Mouse (Mus musculus): Measurements from ENCODE around the gene Pcdh7. TPM values are rescaled to one million over a fixed set of nuclear protein-coding genes. Genes with fewer than 3 reads are reported as not detected.

The Pcdh7 gene
- total and polyA plus RNA-seq, 3 experiments, result not detected

DNA sequence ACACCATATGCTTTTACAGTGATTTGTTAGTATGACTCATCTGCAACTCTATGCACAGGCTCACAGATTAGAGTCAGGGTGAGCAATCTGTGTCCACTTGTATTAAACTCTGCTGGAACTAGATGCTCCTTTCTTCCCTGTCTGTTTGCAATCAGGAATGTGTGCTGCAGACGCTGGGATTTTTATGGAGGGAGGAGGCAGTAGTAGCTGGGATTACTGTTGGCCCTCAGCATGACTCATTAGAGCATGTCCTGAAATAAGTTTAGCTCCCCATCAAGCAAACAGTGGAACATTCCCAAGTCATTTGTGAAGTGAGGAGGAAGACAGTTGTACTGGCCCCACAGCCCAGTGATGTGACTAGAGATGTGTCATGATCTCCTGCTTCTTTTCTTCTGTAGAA is 38.0 kb downstream of the Pcdh7 start:
- no peaks in the 10 kb centered on the region; a peak in 1 of 4 replicates for H3K36me3 ChIP-seq (ENCODE audit: control insufficient read depth in 1 of 2, insufficient read depth in 2 of 2, low read length in 2 of 2)
- no peak for DNase-seq (ENCODE audit: low read depth, low spot score)
- H3K79me2 ChIP-seq (ENCODE audit: control insufficient read depth, insufficient read depth, low read length, poor library complexity), result no peaks in the 10 kb centered on the region
- TF ChIP-seq SMC3 (IDR thresholded peaks at IDR 0.05; ENCODE audit: low read depth, low read length), result no peak
- no peak for TF ChIP-seq GATA1 (IDR thresholded peaks at IDR 0.05; ENCODE audit: low read depth, low read length)
- no peak for TF ChIP-seq USF2 (IDR thresholded peaks at IDR 0.05; ENCODE audit: borderline replicate concordance in 1 of 2, insufficient read depth in 1 of 2, low read depth in 1 of 2, low read length in 2 of 2)
- no peak for TF ChIP-seq KAT2A (conservative IDR thresholded peaks at IDR 0.05; ENCODE audit: low read depth, low read length)
- no peak for TF ChIP-seq RAD21 (IDR thresholded peaks at IDR 0.05; ENCODE audit: low read depth, low read length)
- TF ChIP-seq ELF1 (IDR thresholded peaks at IDR 0.05; ENCODE audit: low read depth, low read length), result no peak
- TF ChIP-seq SIN3A (IDR thresholded peaks at IDR 0.05; ENCODE audit: low read length), result no peak
- TF ChIP-seq ZC3H11A (IDR thresholded peaks at IDR 0.05; ENCODE audit: low read depth, low read length), result no peak
- TF ChIP-seq MAFK (IDR thresholded peaks at IDR 0.05; ENCODE audit: borderline replicate concordance, low read depth, low read length), result no peak
- no peak for TF ChIP-seq MXI1 (IDR thresholded peaks at IDR 0.05; ENCODE audit: low read depth, low read length)
- no peak for TF ChIP-seq ZNF384 (IDR thresholded peaks at IDR 0.05; ENCODE audit: low read depth, low read length)
- no peaks in the 10 kb centered on the region for H3K4me1 ChIP-seq (ENCODE audit: control insufficient read depth in 1 of 2, insufficient read depth in 2 of 2, low read length in 2 of 2)
- no peaks in the 10 kb centered on the region for H3K9me3 ChIP-seq (replicated peaks; ENCODE audit: insufficient read depth, low read length)
- no peak overlapping the region for H3K4me3 ChIP-seq (ENCODE audit: control insufficient read depth in 1 of 2, insufficient read depth in 1 of 2, low read depth in 2 of 2, low read length in 2 of 2)
- H3K27ac ChIP-seq (ENCODE audit: control insufficient read depth, low read depth, low read length), result no peak overlapping the region
- no peak overlapping the region for H3K9ac ChIP-seq (ENCODE audit: control insufficient read depth, low read depth, low read length, poor library complexity, severe bottlenecking)
- no peaks in the 10 kb centered on the region for H3K27me3 ChIP-seq (ENCODE audit: control insufficient read depth in 1 of 2, insufficient read depth in 2 of 2, low read length in 2 of 2)

GRCm38 (mm10) chr5:57756726-57757424 is 39.1 kb downstream of the Pcdh7 start:
- DNase-seq (ENCODE audit: low read depth, low spot score), result no peak
- H3K27ac ChIP-seq (ENCODE audit: control insufficient read depth, low read depth, low read length), result no peak overlapping the region
- no peaks in the 10 kb centered on the region for H3K27me3 ChIP-seq (ENCODE audit: control insufficient read depth in 1 of 2, insufficient read depth in 2 of 2, low read length in 2 of 2)
- no peak overlapping the region for H3K9ac ChIP-seq (ENCODE audit: control insufficient read depth, low read depth, low read length, poor library complexity, severe bottlenecking)
- H3K79me2 ChIP-seq (ENCODE audit: control insufficient read depth, insufficient read depth, low read length, poor library complexity), result no peaks in the 10 kb centered on the region
- no peak for TF ChIP-seq TAL1 (IDR thresholded peaks at IDR 0.05; ENCODE audit: low read length)
- TF ChIP-seq BHLHE40 (IDR thresholded peaks at IDR 0.05; ENCODE audit: borderline replicate concordance, low read depth, low read length), result no peak
- no peak for TF ChIP-seq NELFE (IDR thresholded peaks at IDR 0.05; ENCODE audit: low read depth, low read length)
- no peak for TF ChIP-seq RAD21 (IDR thresholded peaks at IDR 0.05; ENCODE audit: low read depth, low read length)
- no peak for TF ChIP-seq SMC3 (IDR thresholded peaks at IDR 0.05; ENCODE audit: low read depth, low read length)
- TF ChIP-seq MYC (IDR thresholded peaks at IDR 0.05; ENCODE audit: low read depth, low read length), result no peak
- no peak for TF ChIP-seq SIN3A (IDR thresholded peaks at IDR 0.05; ENCODE audit: low read length)
- no peak for TF ChIP-seq E2F4 (IDR thresholded peaks at IDR 0.05; ENCODE audit: borderline replicate concordance, low read depth, low read length)
- TF ChIP-seq ELF1 (IDR thresholded peaks at IDR 0.05; ENCODE audit: low read depth, low read length), result no peak
- TF ChIP-seq USF2 (IDR thresholded peaks at IDR 0.05; ENCODE audit: borderline replicate concordance in 1 of 2, insufficient read depth in 1 of 2, low read depth in 1 of 2, low read length in 2 of 2), result no peak
- TF ChIP-seq TBP (IDR thresholded peaks at IDR 0.05; ENCODE audit: low read depth, low read length), result no peak
- no peak for TF ChIP-seq JUND (IDR thresholded peaks at IDR 0.05; ENCODE audit: low read depth, low read length)
- H3K4me3 ChIP-seq (ENCODE audit: control insufficient read depth in 1 of 2, insufficient read depth in 1 of 2, low read depth in 2 of 2, low read length in 2 of 2), result no peak overlapping the region
- H3K4me1 ChIP-seq (ENCODE audit: control insufficient read depth in 1 of 2, insufficient read depth in 2 of 2, low read length in 2 of 2), result no peaks in the 10 kb centered on the region
- H3K9me3 ChIP-seq (replicated peaks; ENCODE audit: insufficient read depth, low read length), result no peaks in the 10 kb centered on the region
- no peaks in the 10 kb centered on the region; a peak in 1 of 4 replicates for H3K36me3 ChIP-seq (ENCODE audit: control insufficient read depth in 1 of 2, insufficient read depth in 2 of 2, low read length in 2 of 2)

Data from MEL (cell line).